9 mouse cellular contexts compared by ENCODE assay signal in genomic region chr1:185501801-185502340, GRCm38 (mm10). TPM values are rescaled to one million over a fixed set of nuclear protein-coding genes. Genes with fewer than 3 reads are reported as not detected.
DNase-seq lines count a peak whose midpoint lies in the region; ATAC-seq and TF ChIP-seq lines count a peak whose summit lies in the region.
"Had no signal": no experiment of that assay in that cellular context is flagged by ENCODE, and none has a peak within 500 bp of the region (broad histone marks: within the 10 kb centered on the region; RNA-seq: fewer than 3 reads in every experiment).

No protein-coding gene starts in this region.

- peak overlapping the region; percentile 34 for H3K4me2 ChIP-seq in liver, embryonic 14.5 days (ENCODE audit: low read depth)
- H3K4me2 ChIP-seq: lung, embryonic 15.5 days had no signal

- WGBS in kidney, adult 2 months, result 40% methylated on average over 10 of the region's 10 CpGs
- 32% methylated on average over 10 of the region's 10 CpGs for WGBS in liver, embryonic 14.5 days (ENCODE audit: insufficient replicate concordance)

- POLR2A ChIA-PET in Patski (lab: Charles Lee), result no interaction called here

- H3K27ac ChIP-seq in kidney, adult 2 months (ENCODE audit: insufficient read depth, low read depth, low read length), result no peak overlapping the region
- H3K27ac ChIP-seq in liver, embryonic 14.5 days, result peak overlapping the region; percentile 42; the same call in 1 of the 2 replicates
- H3K27ac ChIP-seq: lung, embryonic 15.5 days had no signal

- no peak for TF ChIP-seq POLR2A in kidney, adult 2 months (IDR thresholded peaks at IDR 0.05; ENCODE audit: low read depth, low read length)

- peak; percentile 23 for DNase-seq in kidney, adult 2 months
- DNase-seq in kidney, adult 11 months, result no peak
- DNase-seq in Patski (ENCODE audit: low read depth, low spot score), result no peak
- peak; percentile 17 for DNase-seq in fibroblast of lung, adult 2 months (ENCODE audit: low read depth)
- peak; percentile 53 to 66 (median 58) for DNase-seq in liver, embryonic 14.5 days (ENCODE audit: low read depth in 3 of 3, low spot score in 3 of 3)
- no peak for DNase-seq in ovary, adult 18-20 months (ENCODE audit: low spot score)

- no peaks in the 10 kb centered on the region for H3K36me3 ChIP-seq in kidney, adult 2 months (ENCODE audit: control insufficient read depth, insufficient read depth, low read length)
- no peaks in the 10 kb centered on the region for H3K36me3 ChIP-seq in E14TG2a.4 (ENCODE audit: insufficient read depth, low read length)
- H3K36me3 ChIP-seq in liver, embryonic 14.5 days (replicated peaks; ENCODE audit: control insufficient read depth, insufficient read depth, low read depth), result no peaks in the 10 kb centered on the region
- H3K36me3 ChIP-seq: lung, embryonic 15.5 days had no signal

- ATAC-seq in Patski, result no peak
- peak; percentile 44; the same call in 1 of the 2 replicates for ATAC-seq in liver, embryonic 14.5 days (ENCODE audit: insufficient read depth)
- ATAC-seq in megakaryocyte, adult 5-6 weeks (ENCODE audit: poor library complexity, severe bottlenecking), result no peak

- TF ChIP-seq EP300 in liver, embryonic 14.5 days (IDR thresholded peaks at IDR 0.05; ENCODE audit: low read depth), result peak; percentile 62

- in situ Hi-C loops in Patski (cut with MboI; ENCODE audit: low pct_unique_long_range_greater_than_20kb), result no loop called here

- peak; percentile 18; the same call in 1 of the 2 replicates for TF ChIP-seq CTCF in kidney, adult 2 months (conservative IDR thresholded peaks at IDR 0.05; ENCODE audit: insufficient read depth, insufficient read length, low read depth, low read length)
- TF ChIP-seq CTCF in E14TG2a.4 (conservative IDR thresholded peaks at IDR 0.05; ENCODE audit: low read length) (peak; percentile 82), Patski (IDR thresholded peaks at IDR 0.05) (peak; percentile 67)
- peak; percentile 79 for TF ChIP-seq CTCF in liver, embryonic 14.5 days (IDR thresholded peaks at IDR 0.05; ENCODE audit: low read depth)

- H3K4me1 ChIP-seq in kidney, adult 2 months (ENCODE audit: control insufficient read depth, insufficient read depth, low read length), result no peaks in the 10 kb centered on the region
- H3K4me1 ChIP-seq in E14TG2a.4 (replicated peaks; ENCODE audit: low read depth, low read length), result no peaks in the 10 kb centered on the region
- H3K4me1 ChIP-seq in liver, embryonic 14.5 days (replicated peaks; ENCODE audit: control insufficient read depth in 2 of 2, insufficient read depth in 2 of 2, low read length in 1 of 2), result peaks cover 16 to 17% of the 10 kb centered on the region in 2 experiments
- H3K4me1 ChIP-seq: lung, embryonic 15.5 days had no signal

- CTCF ChIA-PET in Patski (lab: Charles Lee), result interaction anchor here (0.9 to 1.5 kb wide), 3 partner anchors 14 to 98 kb away, joined by 3 to 6 read pairs (median 3); no protein-coding TSS in a partner anchor

- H3K4me3 ChIP-seq in kidney, adult 2 months (ENCODE audit: insufficient read depth, low read depth, low read length), result no peak overlapping the region
- H3K4me3 ChIP-seq in E14TG2a.4 (replicated peaks; ENCODE audit: low read length), result no peak overlapping the region
- no peak overlapping the region for H3K4me3 ChIP-seq in liver, embryonic 14.5 days (ENCODE audit: insufficient read depth in 1 of 2, low read depth in 2 of 2, low read length in 2 of 2)
- H3K4me3 ChIP-seq: lung, embryonic 15.5 days had no signal

- H3K27me3 ChIP-seq in kidney, adult 2 months (replicated peaks; ENCODE audit: control insufficient read depth, insufficient read depth, low read length), result no peaks in the 10 kb centered on the region
- H3K27me3 ChIP-seq in E14TG2a.4 (ENCODE audit: insufficient read depth, low read length), result no peaks in the 10 kb centered on the region
- H3K27me3 ChIP-seq in Patski, result peaks cover 5% of the 10 kb centered on the region
- no peaks in the 10 kb centered on the region for H3K27me3 ChIP-seq in liver, embryonic 14.5 days (ENCODE audit: control insufficient read depth, insufficient read depth, low read length)
- H3K27me3 ChIP-seq: lung, embryonic 15.5 days had no signal

- no peak overlapping the region for H3K9ac ChIP-seq in liver, embryonic 14.5 days (replicated peaks)
- H3K9ac ChIP-seq: lung, embryonic 15.5 days had no signal

- H3K9me3 ChIP-seq in E14TG2a.4 (ENCODE audit: low read length), result no peaks in the 10 kb centered on the region
- no peaks in the 10 kb centered on the region for H3K9me3 ChIP-seq in liver, embryonic 14.5 days (ENCODE audit: control insufficient read depth, low read length)
- H3K9me3 ChIP-seq: lung, embryonic 15.5 days had no signal

RNA-seq across cellular contexts. Expression of gene Slc30a10, which starts 47.2 kb away (rescaled TPM):
- polyA plus RNA-seq in kidney, adult 2 months (2012; rRNA removed), result 0.01 TPM in 1 of 2 replicates, not detected in the other
- polyA plus RNA-seq in Patski (2021), result not detected
- 19.5 and 21.2 TPM in 2 replicates for polyA plus RNA-seq in liver, embryonic 14.5 days (2012; rRNA removed)
- 13.3 and 14.9 TPM in 2 replicates for polyA plus RNA-seq in liver, embryonic 14.5 days (2014; fragmentation: Nextera tagmentation; extraction: Ambion mirVana)
- total RNA-seq in megakaryocyte, adult 5-6 weeks (2015), result 0.07 and 0.09 TPM in 2 replicates
- total RNA-seq in megakaryocyte, adult 5-6 weeks (2017), result 0.07 and 0.16 TPM in 2 replicates
- polyA plus RNA-seq: lung, embryonic 15.5 days had no signal

Comparison
In these comparisons a context has a peak if more than half of its experiments do, and no peak if none do; other contexts are left out.
1. DNase-seq: peak in kidney, adult 2 months (single experiment), fibroblast of lung, adult 2 months (single experiment) and liver, embryonic 14.5 days (3 of 3); none in kidney, adult 11 months (single experiment), Patski (single experiment) and ovary, adult 18-20 months (single experiment).
2. CTCF ChIP-seq: peak in every context shown above with its lines; median percentile 82 in E14TG2a.4; 79 in liver, embryonic 14.5 days; 67 in Patski; 18 in kidney, adult 2 months.
3. RNA of gene Slc30a10, which starts 47.2 kb away (polyA plus RNA-seq): 13.3 to 21.2 TPM in liver, embryonic 14.5 days; 0.01 TPM in kidney, adult 2 months and not detected in Patski (single experiment); every median in the first group is over 10 times any median in the second.